Mouse (Mus musculus) cerebellum, adult 2 months (tissue): ENCODE data around the gene Cldn24.

ENCODE experiments used
- CTCF ChIP-seq: fragments of 200-500 bp; IDR thresholded peaks from 2 replicates; pipeline ENCODE4 v1.5.1; 2011; ENCODE audit warnings: low read depth, mild to moderate bottlenecking, control low read depth, low read length, moderate library complexity, borderline replicate concordance; ENCODE audit not compliant: insufficient read depth
- POLR2A ChIP-seq: fragments of 200-500 bp; IDR thresholded peaks from 2 replicates; pipeline ENCODE4 v1.6.1; 2011; ENCODE audit warnings: low read length, control low read depth, borderline replicate concordance; ENCODE audit not compliant: insufficient read depth

DNA sequence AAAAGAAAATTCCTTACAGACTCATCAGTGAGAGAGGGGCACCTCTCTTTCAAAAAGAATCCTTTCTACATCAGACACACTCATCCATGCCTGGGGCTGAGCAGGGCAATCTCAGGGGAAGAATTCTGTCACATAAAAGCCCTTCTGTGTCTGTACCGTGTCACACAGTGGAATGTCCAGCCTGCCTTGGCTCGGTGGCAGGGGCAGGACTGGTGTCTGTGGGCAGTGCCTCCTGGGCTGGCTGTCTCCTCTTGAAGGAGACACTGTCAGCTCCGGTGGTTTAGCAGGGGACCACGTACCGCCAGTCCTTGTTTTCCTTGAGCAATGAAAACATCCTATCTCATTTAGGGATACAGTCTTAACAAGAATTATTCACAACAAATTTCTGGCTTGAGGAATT lies 3.7 kb downstream of the Cldn24 start:
- TF ChIP-seq CTCF (no peak), POLR2A (no peak)
